Mouse (Mus musculus) ES-Bruce4 (cell line): ENCODE data around the gene Wdr34. TPM values are rescaled to one million over a fixed set of nuclear protein-coding genes. Genes with fewer than 3 reads are reported as not detected.
A peak's percentile ranks its signal among the peaks of the same experiment; 100 is the strongest.

Experiments used
- H3K27ac ChIP-seq: 2 replicates; pipeline ENCODE4 v1.5.1; 2012; ENCODE audit warnings: low read length, inconsistent platforms; ENCODE audit not compliant: insufficient read depth
- H3K27me3 ChIP-seq: 2 replicates; pipeline ENCODE4 v1.6.1; 2012; ENCODE audit warnings: mild to moderate bottlenecking, low read length, inconsistent platforms; ENCODE audit not compliant: control insufficient read depth, poor library complexity, insufficient read depth, severe bottlenecking
- H3K36me3 ChIP-seq: 2 replicates; pipeline ENCODE4 v1.6.1; 2012; ENCODE audit warnings: inconsistent platforms, mild to moderate bottlenecking, low read length, moderate library complexity; ENCODE audit not compliant: control insufficient read depth, poor library complexity, insufficient read depth, severe bottlenecking
- H3K4me1 ChIP-seq: one replicate; pipeline ENCODE4 v1.8.1; 2011; ENCODE audit warnings: low read length; ENCODE audit not compliant: control insufficient read depth, insufficient read depth
- H3K4me3 ChIP-seq: 2 replicates; pipeline ENCODE4 v1.5.1; 2011; ENCODE audit warnings: low read depth, mild to moderate bottlenecking, low read length
- H3K9ac ChIP-seq: 2 replicates; pipeline ENCODE4 v1.6.1; 2012; ENCODE audit warnings: low read depth, mild to moderate bottlenecking, inconsistent platforms; ENCODE audit not compliant: poor library complexity, severe bottlenecking
- H3K9me3 ChIP-seq: replicated peaks from 2 replicates; pipeline ENCODE4 v1.6.1; 2012; ENCODE audit warnings: mild to moderate bottlenecking, low read length, inconsistent platforms; ENCODE audit not compliant: control insufficient read depth, poor library complexity, insufficient read depth, severe bottlenecking
- CTCF ChIP-seq: IDR thresholded peaks from one replicate; pipeline ENCODE4 v1.8.1; 2011; ENCODE audit warnings: low read depth, low read length
- EP300 ChIP-seq: IDR thresholded peaks from 2 replicates; pipeline ENCODE4 v1.6.1; 2011; ENCODE audit warnings: low read depth, low read length; ENCODE audit not compliant: insufficient read depth
- POLR2A ChIP-seq: IDR thresholded peaks from one replicate; pipeline ENCODE4 v1.8.1; 2011; ENCODE audit warnings: low read length; ENCODE audit not compliant: insufficient read depth
- polyA plus RNA-seq: library from polyadenylated mRNA; stranded (reverse); fragments of >200 nt; gene quantifications from 2 replicates; pipeline ENCODE4 v1.2.4, GENCODE M21; 2011; ENCODE audit warnings: low read depth; ENCODE audit not compliant: missing spikeins, insufficient read depth, insufficient read length

The Wdr34 gene
- polyA plus RNA-seq, 1 experiment = 20.6 TPM

- no peaks in the 10 kb centered on the region for H3K9me3 ChIP-seq
- H3K4me1 ChIP-seq = no peaks in the 10 kb centered on the region
- peaks cover 19% of the 10 kb centered on the region for H3K36me3 ChIP-seq
- H3K4me3 ChIP-seq = no peak overlapping the region
- H3K27me3 ChIP-seq = no peaks in the 10 kb centered on the region
- no peak overlapping the region for H3K27ac ChIP-seq
- TF ChIP-seq CTCF (no peak), EP300 (no peak), POLR2A (no peak)
- H3K9ac ChIP-seq = no peak overlapping the region
Observed at GRCm38 (mm10) chr2:30032957-30033356, 15.7 kb downstream of the Wdr34 start.

GRCm38 (mm10) chr2:30032244-30032846, 16.3 kb downstream of the Wdr34 start:
- no peak overlapping the region for H3K27ac ChIP-seq
- H3K4me3 ChIP-seq = no peak overlapping the region
- TF ChIP-seq CTCF (peak; percentile 23), POLR2A (no peak), EP300 (no peak)
- H3K4me1 ChIP-seq = no peaks in the 10 kb centered on the region
- H3K27me3 ChIP-seq = no peaks in the 10 kb centered on the region
- no peaks in the 10 kb centered on the region for H3K9me3 ChIP-seq
- peaks cover 19% of the 10 kb centered on the region for H3K36me3 ChIP-seq
- H3K9ac ChIP-seq = no peak overlapping the region

GRCm38 (mm10) chr2:30026997-30027396, 21.7 kb downstream of the Wdr34 start:
- Histone ChIP-seq H3K27ac (no peak overlapping the region), H3K9ac (no peak overlapping the region), H3K27me3 (no peaks in the 10 kb centered on the region), H3K9me3 (no peaks in the 10 kb centered on the region), H3K4me3 (no peak overlapping the region), H3K4me1 (no peaks in the 10 kb centered on the region), H3K36me3 (peaks cover 49% of the 10 kb centered on the region)
- no peak for TF ChIP-seq CTCF

DNA sequence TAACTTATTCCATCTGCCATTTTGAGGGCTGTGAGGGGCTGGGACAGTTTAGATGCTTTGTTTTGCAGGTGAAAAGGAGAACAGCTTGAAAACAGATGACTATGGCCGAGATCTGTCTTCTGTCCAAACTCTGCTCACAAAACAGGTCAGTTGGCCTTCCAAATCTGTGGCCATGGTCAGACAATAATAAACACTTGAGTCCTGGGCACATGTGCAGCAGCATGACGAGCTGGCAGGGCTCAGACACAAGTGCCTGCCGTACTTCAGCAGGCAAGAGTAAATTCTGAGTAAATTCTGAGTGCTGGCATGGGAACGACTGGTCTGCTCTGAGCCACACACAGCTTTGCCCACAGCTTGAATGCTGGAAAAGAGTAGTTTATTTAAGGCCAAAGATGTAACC, 23.2 kb downstream of the Wdr34 start:
- Histone ChIP-seq H3K9me3 (no peaks in the 10 kb centered on the region), H3K9ac (no peak overlapping the region), H3K27ac (no peak overlapping the region), H3K27me3 (no peaks in the 10 kb centered on the region), H3K4me3 (no peak overlapping the region), H3K4me1 (no peaks in the 10 kb centered on the region), H3K36me3 (peaks cover 48% of the 10 kb centered on the region)
- TF ChIP-seq EP300 (no peak), CTCF (no peak), POLR2A (no peak)

DNA sequence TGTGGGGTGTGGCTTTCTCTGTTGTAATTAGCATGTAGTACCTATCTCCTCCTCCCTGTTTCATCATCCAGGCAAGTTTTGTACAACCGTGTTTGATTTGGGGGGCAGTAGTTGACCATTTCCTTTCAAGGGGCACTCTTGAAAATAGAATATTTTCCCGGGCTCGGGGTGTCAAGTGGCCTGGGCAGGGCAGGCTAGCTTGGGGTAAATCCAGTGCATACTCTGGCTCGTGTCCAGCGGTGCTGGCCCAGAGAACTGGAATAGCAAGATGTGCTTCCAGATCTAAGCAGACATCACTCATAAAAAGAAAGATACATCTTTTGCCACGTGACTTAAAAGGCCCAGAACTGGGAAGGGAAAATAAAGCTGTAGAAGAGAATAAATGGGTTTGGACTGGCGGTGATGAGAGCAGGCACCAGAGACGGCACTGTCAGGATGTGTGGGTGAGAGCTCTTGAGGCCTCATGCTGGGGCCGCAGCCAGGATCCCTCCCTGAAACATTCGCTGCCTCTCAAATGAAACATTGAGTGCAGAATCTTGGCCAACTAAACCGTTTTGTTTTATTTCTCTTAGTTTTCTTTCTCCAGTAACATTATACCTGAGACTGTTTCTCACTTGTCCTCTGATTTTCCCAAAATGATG, 34.2 kb downstream of the Wdr34 start:
- Histone ChIP-seq H3K4me3 (no peak overlapping the region), H3K27me3 (no peaks in the 10 kb centered on the region), H3K9ac (no peak overlapping the region), H3K27ac (no peak overlapping the region), H3K9me3 (no peaks in the 10 kb centered on the region), H3K36me3 (peaks cover 66% of the 10 kb centered on the region), H3K4me1 (no peaks in the 10 kb centered on the region)
- TF ChIP-seq CTCF (no peak), EP300 (no peak), POLR2A (no peak)

- TF ChIP-seq CTCF (no peak), POLR2A (no peak), EP300 (no peak)
- no peaks in the 10 kb centered on the region for H3K4me1 ChIP-seq
- no peaks in the 10 kb centered on the region for H3K9me3 ChIP-seq
- no peak overlapping the region for H3K9ac ChIP-seq
- peaks cover 67% of the 10 kb centered on the region for H3K36me3 ChIP-seq
- no peaks in the 10 kb centered on the region for H3K27me3 ChIP-seq
- no peak overlapping the region for H3K4me3 ChIP-seq
- no peak overlapping the region for H3K27ac ChIP-seq
Observed at GRCm38 (mm10) chr2:30010840-30011281, 37.8 kb downstream of the Wdr34 start.
